Mouse (Mus musculus): ENCODE measurements around the gene Cish. TPM values are rescaled to one million over a fixed set of nuclear protein-coding genes. Genes with fewer than 3 reads are reported as not detected.
A peak's percentile ranks its signal among the peaks of the same experiment; 100 is the strongest.

Cish gene
- polyA plus RNA-seq, 1 experiment from 2014 or later, result 18.7 TPM

GRCm38 (mm10) chr9:107327879-107328620 is 32.2 kb downstream of the Cish start:
- Histone ChIP-seq H3K4me2 (no peak overlapping the region), H3K4me1 (peaks cover 31% of the 10 kb centered on the region), H3K9me3 (no peaks in the 10 kb centered on the region), H3K27ac (replicated peaks) (no peak overlapping the region), H3K36me3 (peaks cover 20% of the 10 kb centered on the region), H3K4me3 (no peak overlapping the region), H3K27me3 (replicated peaks) (no peaks in the 10 kb centered on the region), H3K9ac (no peak overlapping the region)
- 72% methylated on average over 16 of the region's 16 CpGs for WGBS
- ATAC-seq (ENCODE audit: extremely low read depth, insufficient number of reproducible peaks, low FRiP score, low TSS enrichment), result no peak

DNA sequence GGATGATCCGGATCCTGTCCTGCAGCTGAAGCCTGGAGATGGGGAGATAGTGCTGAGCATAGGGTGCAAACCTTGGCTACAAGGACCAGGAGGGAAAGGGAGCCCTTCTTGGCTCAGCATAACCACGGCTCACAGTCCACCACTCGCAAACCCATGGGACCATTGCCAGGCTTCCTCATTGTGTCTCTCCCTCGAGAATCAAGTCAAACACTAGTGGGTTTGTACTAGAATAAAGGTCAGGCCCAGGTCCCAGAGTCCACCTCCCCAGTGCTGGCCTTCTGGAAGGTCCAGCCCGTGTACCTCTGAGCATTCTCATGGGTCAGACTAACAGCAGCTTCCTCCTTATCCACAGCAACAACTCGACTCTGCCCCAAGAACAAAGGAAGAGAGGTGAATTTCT is 35.0 kb downstream of the Cish start:
- Histone ChIP-seq H3K4me1 (0 out of 2 replicates have a peak, but pooled peaks cover 7% of the 10 kb centered on the region), H3K27ac (replicated peaks) (no peak overlapping the region), H3K4me3 (no peak overlapping the region), H3K27me3 (replicated peaks) (no peaks in the 10 kb centered on the region), H3K4me2 (no peak overlapping the region), H3K36me3 (peaks cover 27% of the 10 kb centered on the region), H3K9me3 (no peaks in the 10 kb centered on the region), H3K9ac (no peak overlapping the region)
- no peak for ATAC-seq (ENCODE audit: extremely low read depth, insufficient number of reproducible peaks, low FRiP score, low TSS enrichment)
- 72% methylated on average over 6 of the region's 6 CpGs for WGBS

- WGBS, result 62% methylated on average over 2 of the region's 2 CpGs
- Histone ChIP-seq H3K27ac (replicated peaks) (no peak overlapping the region), H3K36me3 (peaks cover 19% of the 10 kb centered on the region), H3K27me3 (replicated peaks) (no peaks in the 10 kb centered on the region), H3K4me3 (no peak overlapping the region), H3K9me3 (no peaks in the 10 kb centered on the region), H3K4me1 (peaks cover 15% of the 10 kb centered on the region), H3K4me2 (no peak overlapping the region), H3K9ac (no peak overlapping the region)
- no peak for ATAC-seq (ENCODE audit: extremely low read depth, insufficient number of reproducible peaks, low FRiP score, low TSS enrichment)
Observed at GRCm38 (mm10) chr9:107333686-107334085, 37.9 kb downstream of the Cish start.

GRCm38 (mm10) chr9:107334356-107334755 is 38.5 kb downstream of the Cish start:
- Histone ChIP-seq H3K27me3 (replicated peaks) (no peaks in the 10 kb centered on the region), H3K9me3 (no peaks in the 10 kb centered on the region), H3K4me1 (peaks cover 19% of the 10 kb centered on the region), H3K4me2 (no peak overlapping the region), H3K4me3 (no peak overlapping the region), H3K36me3 (peaks cover 19% of the 10 kb centered on the region), H3K9ac (no peak overlapping the region), H3K27ac (replicated peaks) (no peak overlapping the region)
- 77% methylated on average over 6 of the region's 6 CpGs for WGBS
- no peak for ATAC-seq (ENCODE audit: extremely low read depth, insufficient number of reproducible peaks, low FRiP score, low TSS enrichment)

DNA sequence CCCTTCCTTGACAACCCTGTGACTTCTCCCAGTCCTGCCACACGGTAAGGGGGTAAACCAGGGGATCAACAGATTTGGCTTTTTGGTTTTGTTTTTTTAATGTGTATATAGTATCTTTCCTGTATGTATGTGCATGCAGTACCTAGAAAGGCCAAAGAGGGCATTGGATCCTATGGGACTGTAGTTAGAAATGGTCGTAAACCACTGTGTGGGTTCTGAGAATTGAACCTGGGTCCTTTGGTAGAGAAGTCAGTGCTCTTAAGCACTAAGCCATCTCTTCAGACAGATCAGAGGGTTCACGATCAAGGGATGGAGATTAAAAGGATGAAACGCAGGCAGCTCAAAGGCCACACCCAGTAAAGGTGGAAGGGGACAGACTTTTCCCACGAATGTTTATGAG is 39.2 kb downstream of the Cish start:
- H3K9me3 ChIP-seq, result no peaks in the 10 kb centered on the region
- H3K4me2 ChIP-seq, result no peak overlapping the region
- H3K36me3 ChIP-seq, result peaks cover 19% of the 10 kb centered on the region
- WGBS, result 84% methylated on average over 5 of the region's 5 CpGs
- no peak for ATAC-seq (ENCODE audit: extremely low read depth, insufficient number of reproducible peaks, low FRiP score, low TSS enrichment)
- H3K9ac ChIP-seq, result no peak overlapping the region
- H3K4me3 ChIP-seq, result no peak overlapping the region
- peaks cover 24% of the 10 kb centered on the region for H3K4me1 ChIP-seq
- no peak overlapping the region for H3K27ac ChIP-seq (replicated peaks)
- no peaks in the 10 kb centered on the region for H3K27me3 ChIP-seq (replicated peaks)

GRCm38 (mm10) chr9:107335909-107336308 is 40.1 kb downstream of the Cish start:
- H3K27ac ChIP-seq (replicated peaks), result no peak overlapping the region
- 6% methylated on average over 5 of the region's 5 CpGs for WGBS
- no peak overlapping the region for H3K4me2 ChIP-seq
- peaks cover 27% of the 10 kb centered on the region for H3K4me1 ChIP-seq
- peaks cover 19% of the 10 kb centered on the region for H3K36me3 ChIP-seq
- H3K9me3 ChIP-seq, result no peaks in the 10 kb centered on the region
- no peak overlapping the region for H3K4me3 ChIP-seq
- no peaks in the 10 kb centered on the region; the same call in 1 of the 2 replicates for H3K27me3 ChIP-seq (replicated peaks)
- no peak overlapping the region for H3K9ac ChIP-seq
- ATAC-seq (ENCODE audit: extremely low read depth, insufficient number of reproducible peaks, low FRiP score, low TSS enrichment), result no peak

DNA sequence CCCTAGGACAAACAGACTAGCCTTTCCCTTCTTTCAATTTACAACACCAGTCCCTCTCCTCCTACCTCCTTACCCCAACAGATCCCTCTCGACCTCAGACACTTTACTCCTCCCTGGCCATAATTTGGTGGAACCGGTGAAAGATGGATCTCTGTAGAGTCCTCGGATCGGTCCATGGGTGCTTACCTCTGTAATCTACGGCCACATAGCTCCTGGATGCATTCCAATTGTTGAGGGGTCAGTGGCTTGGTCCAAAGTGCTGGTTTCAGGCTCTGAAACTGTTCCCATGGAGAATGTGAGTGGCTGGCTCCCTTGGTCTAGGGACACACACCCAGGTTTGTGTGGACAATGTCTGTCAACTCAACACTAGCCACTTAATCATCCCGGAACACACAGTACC is 40.6 kb downstream of the Cish start:
- Histone ChIP-seq H3K9me3 (no peaks in the 10 kb centered on the region), H3K36me3 (peaks cover 19% of the 10 kb centered on the region), H3K27ac (replicated peaks) (no peak overlapping the region), H3K4me1 (peaks cover 30% of the 10 kb centered on the region), H3K9ac (no peak overlapping the region), H3K4me3 (no peak overlapping the region), H3K27me3 (replicated peaks) (peaks cover 4% of the 10 kb centered on the region), H3K4me2 (no peak overlapping the region)
- no peak for ATAC-seq (ENCODE audit: extremely low read depth, insufficient number of reproducible peaks, low FRiP score, low TSS enrichment)
- WGBS, result 78% methylated on average over 6 of the region's 6 CpGs

DNA sequence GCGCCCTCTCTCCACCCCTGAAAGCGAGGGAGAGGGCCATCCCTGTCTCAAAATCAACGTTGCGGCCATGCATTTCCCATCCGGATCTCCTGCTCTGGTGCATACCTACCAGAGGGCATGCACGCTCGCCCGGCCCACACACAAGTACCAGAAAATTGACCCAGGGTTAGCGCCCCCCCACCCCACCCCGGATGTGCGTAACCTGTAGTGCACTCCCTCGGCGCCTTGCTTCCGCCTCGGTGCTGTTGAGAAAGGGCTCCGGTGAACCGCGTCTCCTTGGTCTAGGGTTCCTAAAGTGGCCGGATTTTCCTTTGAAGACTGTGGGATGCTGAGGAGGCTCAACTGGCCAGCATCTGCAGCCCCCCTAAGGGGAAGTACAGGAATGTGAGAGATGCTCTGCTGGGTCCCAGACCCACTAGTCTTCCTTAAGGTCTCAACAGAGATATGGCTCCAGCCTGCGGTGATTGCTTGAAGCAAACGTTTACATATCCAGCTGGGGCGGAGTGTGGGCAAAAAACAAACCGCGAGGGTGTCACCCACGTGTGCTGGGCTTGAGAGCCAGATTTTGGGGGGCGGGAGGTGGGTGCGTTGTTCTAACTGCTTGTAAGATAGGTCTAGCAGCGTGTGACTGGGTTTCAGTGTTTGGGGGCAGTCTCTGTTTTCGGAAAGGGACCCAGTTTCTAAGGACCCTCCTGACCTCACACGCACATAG is 42.5 kb downstream of the Cish start, which contains the start of gene Hemk1:
TSS of gene Hemk1 (minus strand) at position 179 of the 712 bp plus-strand sequence.
- Histone ChIP-seq H3K27ac (replicated peaks) (peak within 1 kb of the TSS; percentile 63), H3K27me3 (replicated peaks) (peaks cover 24% of the 10 kb centered on the region), H3K4me2 (peak within 1 kb of the TSS; percentile 85), H3K4me1 (peaks cover 30% of the 10 kb centered on the region), H3K9me3 (no peaks in the 10 kb centered on the region), H3K9ac (peak within 1 kb of the TSS; percentile 87), H3K36me3 (peaks cover 4% of the 10 kb centered on the region), H3K4me3 (peak within 1 kb of the TSS; percentile 66)
- ATAC-seq (ENCODE audit: extremely low read depth, insufficient number of reproducible peaks, low FRiP score, low TSS enrichment), result peak; percentile 35; the same call in 1 of the 2 replicates
- 6% methylated on average over 30 of the region's 30 CpGs for WGBS

GRCm38 (mm10) chr9:107340267-107340859 is 44.5 kb downstream of the Cish start, which contains the start of gene 6430571L13Rik:
TSS of gene 6430571L13Rik (plus strand) at chr9:107340602.
- H3K4me3 ChIP-seq, result peak within 1 kb of the TSS; percentile 70
- ATAC-seq (ENCODE audit: extremely low read depth, insufficient number of reproducible peaks, low FRiP score, low TSS enrichment), result peak; percentile 91
- H3K27me3 ChIP-seq (replicated peaks), result peaks cover 34% of the 10 kb centered on the region
- peaks cover 30% of the 10 kb centered on the region for H3K4me1 ChIP-seq
- H3K36me3 ChIP-seq, result no peaks in the 10 kb centered on the region; the same call in 1 of the 2 replicates
- H3K4me2 ChIP-seq, result peak within 1 kb of the TSS; percentile 81
- WGBS, result under 1% methylated on average over 34 of the region's 34 CpGs
- H3K27ac ChIP-seq (replicated peaks), result no peak within 1 kb of the TSS
- peak within 1 kb of the TSS; percentile 81 for H3K9ac ChIP-seq
- H3K9me3 ChIP-seq, result no peaks in the 10 kb centered on the region

DNA sequence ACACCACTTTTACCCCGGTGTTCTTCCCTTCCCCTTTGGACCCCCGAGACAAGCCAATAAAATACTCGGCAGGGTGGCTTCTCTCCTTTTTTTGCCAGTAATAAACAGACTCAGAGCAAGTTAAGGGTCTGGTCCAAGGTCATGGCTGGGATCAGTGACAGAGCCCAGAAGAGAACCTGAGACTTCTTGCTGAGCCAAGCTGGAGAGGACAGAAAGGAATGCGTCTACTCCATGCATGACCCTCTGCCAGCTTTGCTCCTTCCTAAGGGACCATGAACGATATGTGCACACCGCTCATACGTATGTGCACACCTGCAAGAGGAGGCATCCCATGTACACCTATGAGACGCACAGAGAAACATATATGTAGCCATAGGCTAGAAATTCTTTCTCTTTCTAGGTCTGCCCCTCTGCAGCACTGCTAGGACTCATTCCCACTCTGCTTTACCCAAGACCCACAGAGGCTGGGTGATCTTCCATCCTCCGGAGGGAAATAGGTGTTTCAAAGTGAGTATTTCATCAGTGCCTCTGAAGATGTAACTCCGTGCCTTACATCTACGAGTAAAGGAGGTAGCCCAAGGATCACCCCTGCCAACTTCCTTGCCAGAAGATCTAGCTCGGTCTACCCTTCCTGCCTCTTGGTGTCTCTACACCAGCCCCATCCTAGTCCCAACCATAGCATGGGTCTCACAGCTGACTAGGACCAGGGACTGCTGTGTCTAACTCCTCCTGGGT is 45.3 kb downstream of the Cish start:
- H3K4me3 ChIP-seq, result peak overlapping the region; percentile 70
- no peak overlapping the region for H3K27ac ChIP-seq (replicated peaks)
- no peak for ATAC-seq (ENCODE audit: extremely low read depth, insufficient number of reproducible peaks, low FRiP score, low TSS enrichment)
- H3K9ac ChIP-seq, result peak overlapping the region; percentile 81
- peaks cover 30% of the 10 kb centered on the region for H3K4me1 ChIP-seq
- H3K27me3 ChIP-seq (replicated peaks), result peaks cover 34% of the 10 kb centered on the region
- H3K9me3 ChIP-seq, result no peaks in the 10 kb centered on the region
- WGBS, result 47% methylated on average over 12 of the region's 12 CpGs
- no peaks in the 10 kb centered on the region for H3K36me3 ChIP-seq
- H3K4me2 ChIP-seq, result peak overlapping the region; percentile 81
